Mouse (Mus musculus) left cerebral cortex, postnatal 4 days (tissue): ENCODE measurements around the gene Oard1. TPM values are rescaled to one million over a fixed set of nuclear protein-coding genes. Genes with fewer than 3 reads are reported as not detected.

ENCODE experiments used
- DNase-seq: peaks from one replicate; pipeline ENCODE4 v3.0.0-alpha.2; 2022
- intact Hi-C: fragments of 180-260 bp; cut with DNase I; formaldehyde crosslinking; loops from one replicate; pipeline ENCODE4 v1.15.1; 2025
- total RNA-seq, 2 experiments: library from RNA; stranded (reverse); gene quantifications; 2 replicates each; pipeline ENCODE4 v1.2.3; 2021

Gene Oard1
- total RNA-seq, 2 experiments from 2014 or later = 10.3 to 11.9 TPM

DNA sequence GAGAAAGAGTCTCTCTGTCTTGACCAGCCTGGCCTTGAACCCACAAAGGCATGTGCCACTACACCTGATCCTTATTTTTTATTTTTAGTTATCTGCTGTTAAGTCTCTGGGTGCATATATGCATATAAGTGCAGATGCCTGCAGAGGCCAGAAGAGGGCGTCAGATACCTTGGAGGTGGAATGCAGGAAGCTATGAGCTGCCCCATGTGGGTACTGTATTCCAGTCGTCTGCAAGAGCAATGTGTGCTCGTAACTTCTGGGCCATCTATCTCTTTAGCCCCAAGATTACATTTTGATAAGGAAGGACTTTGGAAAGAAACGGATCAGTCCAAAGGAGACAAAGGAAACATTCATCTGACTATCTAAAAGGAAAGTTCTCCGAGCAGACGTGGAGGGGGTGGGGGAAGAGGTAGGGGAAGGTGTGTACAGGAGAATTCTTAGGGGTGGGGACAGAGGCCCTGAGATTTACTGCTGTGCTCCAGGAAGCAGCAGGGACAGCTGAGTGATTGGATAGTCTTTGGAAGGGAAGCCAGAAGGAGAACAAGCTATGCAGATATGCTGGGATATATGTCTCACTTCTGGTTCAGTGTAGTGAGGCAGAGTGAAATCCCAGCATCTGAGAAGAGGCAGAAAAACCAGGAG is 24.0 kb downstream of the Oard1 start:
- intact Hi-C loops = no loop called here
- no peak for DNase-seq

GRCm38 (mm10) chr17:48434479-48434878 is 24.7 kb downstream of the Oard1 start:
- no peak for DNase-seq
- intact Hi-C loops = no loop called here

- DNase-seq = no peak
- intact Hi-C loops = no loop called here
Measured at GRCm38 (mm10) chr17:48436487-48436886, 26.7 kb downstream of the Oard1 start.

DNA sequence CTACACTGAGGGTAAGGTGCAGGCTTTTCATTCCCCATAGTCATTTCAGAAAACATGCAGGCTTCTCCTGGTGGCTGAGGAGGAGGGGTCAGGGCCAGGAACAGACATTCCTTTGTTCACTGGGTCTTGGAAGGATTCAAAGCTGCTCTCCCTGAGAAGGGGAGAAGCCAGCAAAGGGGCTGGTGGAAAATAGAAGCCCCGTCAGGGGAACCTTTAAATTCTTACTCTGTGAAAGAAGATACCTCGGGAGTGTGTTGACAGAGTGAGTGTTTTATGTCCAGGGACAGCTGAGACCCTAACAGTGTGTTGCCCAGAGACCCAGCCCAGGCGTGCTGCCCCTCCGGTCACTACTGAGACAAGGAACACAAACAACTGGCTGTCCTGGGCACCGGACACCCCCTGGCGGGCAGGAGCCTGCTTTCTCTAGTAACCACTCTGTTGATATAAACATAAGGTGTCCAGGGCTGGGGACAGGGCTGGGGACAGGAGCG is 27.7 kb downstream of the Oard1 start:
- intact Hi-C loops = no loop called here
- DNase-seq = no peak

DNA sequence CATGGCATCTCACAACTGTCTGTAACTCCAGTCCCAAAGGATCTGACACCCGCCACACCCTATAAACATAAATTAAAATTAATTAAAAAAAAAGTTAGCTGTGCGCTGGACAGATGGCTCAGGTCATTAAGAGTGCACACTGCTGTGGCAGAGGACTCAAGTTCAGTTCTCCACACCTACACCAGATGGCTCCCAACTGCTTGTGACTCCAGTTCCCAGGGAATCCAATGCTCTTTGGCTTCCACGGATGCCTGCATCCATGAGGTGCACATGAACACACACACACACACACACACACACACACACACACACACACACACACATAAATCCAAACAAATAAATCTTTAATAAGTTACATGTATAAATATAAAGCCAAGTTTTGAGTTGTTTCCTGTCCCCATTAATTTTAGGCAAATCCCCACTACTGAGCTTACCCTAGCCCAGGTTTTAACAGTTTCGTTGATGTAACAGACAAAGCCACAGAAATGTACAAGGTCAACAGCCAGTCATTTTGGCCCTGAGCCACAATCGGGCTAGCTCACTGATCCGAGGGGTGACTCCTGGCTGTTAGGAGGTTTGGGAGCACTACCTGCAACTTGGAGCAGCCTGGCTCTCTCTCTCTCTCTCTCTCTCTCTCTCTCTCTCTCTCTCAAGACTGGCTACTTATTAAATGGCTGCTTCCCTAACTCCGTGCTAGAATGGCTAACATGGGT is 33.1 kb downstream of the Oard1 start:
- intact Hi-C loops = no loop called here
- DNase-seq = no peak

GRCm38 (mm10) chr17:48443542-48444145 is 33.8 kb downstream of the Oard1 start:
- intact Hi-C loops = no loop called here
- no peak for DNase-seq

- no peak for DNase-seq
- intact Hi-C loops = no loop called here
Measured at GRCm38 (mm10) chr17:48447675-48448074, 37.9 kb downstream of the Oard1 start.

- intact Hi-C loops = no loop called here
- DNase-seq = no peak
Measured at GRCm38 (mm10) chr17:48450666-48451352, 41.0 kb downstream of the Oard1 start.

GRCm38 (mm10) chr17:48451353-48451675 is 41.5 kb downstream of the Oard1 start, which contains the start of gene Tspo2:
Tspo2 (minus strand) TSS chr17:48451522.
- intact Hi-C loops = no loop called here

GRCm38 (mm10) chr17:48451753-48452444 is 42.1 kb downstream of the Oard1 start:
- intact Hi-C loops = no loop called here

More at GRCm38 (mm10) chr17:48451353-48451675, 41.5 kb downstream of the Oard1 start, which contains the start of gene Tspo2:
- no peak for DNase-seq

GRCm38 (mm10) chr17:48453489-48453888 is 43.7 kb downstream of the Oard1 start:
- intact Hi-C loops = no loop called here

More at GRCm38 (mm10) chr17:48451753-48452444, 42.1 kb downstream of the Oard1 start:
- DNase-seq = no peak

GRCm38 (mm10) chr17:48454190-48454589 is 44.4 kb downstream of the Oard1 start:
- no peak for DNase-seq
- intact Hi-C loops = no loop called here

More at GRCm38 (mm10) chr17:48453489-48453888, 43.7 kb downstream of the Oard1 start:
- DNase-seq = no peak

DNA sequence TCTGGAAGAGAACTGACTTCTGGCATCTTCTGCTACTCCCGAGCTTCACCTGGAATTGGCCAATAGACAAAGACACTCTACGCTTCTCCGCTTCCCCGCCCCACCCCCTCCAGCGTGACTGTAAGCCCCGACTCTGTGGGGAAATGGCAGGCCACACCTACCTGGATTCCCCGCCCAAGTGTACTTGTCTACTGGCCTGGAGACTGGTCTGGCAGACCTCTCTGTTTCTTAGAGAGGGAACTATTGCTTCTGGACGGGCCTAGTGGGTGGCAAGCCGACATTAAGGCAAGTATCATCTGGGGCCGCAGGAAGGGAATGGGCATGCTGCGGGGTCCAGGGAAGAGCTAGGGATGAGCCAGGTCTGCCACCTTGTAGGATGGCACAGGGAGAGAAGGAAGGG is 44.9 kb downstream of the Oard1 start, which contains the start of gene Unc5cl:
Gene Unc5cl (plus strand): TSS at position 214 of the 400 bp plus-strand sequence.
- no peak for DNase-seq
- intact Hi-C loops = no loop called here

DNA sequence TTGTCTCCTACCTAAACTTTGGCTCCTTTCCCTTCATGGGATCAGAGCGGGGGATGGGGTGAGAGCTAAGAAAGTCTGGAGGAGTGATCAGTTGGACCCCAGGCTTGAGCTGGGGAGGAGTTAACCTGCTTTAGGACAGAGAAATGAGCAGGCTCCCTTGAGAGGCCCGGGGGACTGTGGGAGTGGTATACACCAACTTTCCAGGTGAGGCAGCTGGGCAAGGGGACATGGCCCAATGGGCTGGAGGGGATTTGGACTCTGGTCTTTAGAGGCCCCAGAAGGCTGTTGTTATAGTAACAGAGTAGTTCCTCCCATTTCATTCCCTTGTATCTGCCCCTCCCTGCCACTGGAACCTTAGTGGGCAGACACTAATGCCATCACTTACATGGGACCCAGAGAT is 46.1 kb downstream of the Oard1 start:
- DNase-seq = no peak
- intact Hi-C loops = no loop called here

DNA sequence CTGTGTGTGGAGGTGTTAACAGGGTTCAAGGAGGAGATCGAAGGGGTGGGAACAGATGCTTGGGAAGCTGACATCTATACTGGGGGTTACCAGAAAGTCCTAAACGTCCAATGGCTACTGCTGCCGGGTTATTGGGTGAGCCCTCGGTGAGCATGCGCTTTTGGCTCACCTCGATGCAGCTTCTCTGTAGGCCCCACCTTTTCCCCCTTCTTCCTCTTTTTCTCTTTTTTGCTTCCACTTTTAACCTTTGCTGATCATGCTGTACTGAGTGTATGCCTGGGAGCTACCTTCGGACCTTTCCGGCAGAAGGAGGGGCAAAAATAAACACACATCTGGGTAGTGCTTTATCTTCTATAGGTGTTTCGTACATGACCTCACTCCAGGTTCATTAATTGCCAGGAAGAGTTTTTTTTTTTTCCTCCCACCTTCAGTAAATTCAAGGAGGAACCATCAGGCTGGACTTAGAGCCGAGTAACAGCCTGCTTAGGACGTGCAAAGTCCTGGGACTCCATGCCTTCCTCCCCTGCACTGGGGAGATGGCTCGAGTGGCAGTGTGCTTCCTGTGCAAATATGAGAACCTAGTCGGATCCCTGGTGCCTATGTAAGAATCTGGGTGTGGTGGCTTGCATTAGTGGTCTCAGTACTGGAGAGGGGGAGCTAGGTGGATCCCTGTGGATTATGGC is 48.3 kb downstream of the Oard1 start:
- DNase-seq = no peak
- intact Hi-C loops = no loop called here

DNA sequence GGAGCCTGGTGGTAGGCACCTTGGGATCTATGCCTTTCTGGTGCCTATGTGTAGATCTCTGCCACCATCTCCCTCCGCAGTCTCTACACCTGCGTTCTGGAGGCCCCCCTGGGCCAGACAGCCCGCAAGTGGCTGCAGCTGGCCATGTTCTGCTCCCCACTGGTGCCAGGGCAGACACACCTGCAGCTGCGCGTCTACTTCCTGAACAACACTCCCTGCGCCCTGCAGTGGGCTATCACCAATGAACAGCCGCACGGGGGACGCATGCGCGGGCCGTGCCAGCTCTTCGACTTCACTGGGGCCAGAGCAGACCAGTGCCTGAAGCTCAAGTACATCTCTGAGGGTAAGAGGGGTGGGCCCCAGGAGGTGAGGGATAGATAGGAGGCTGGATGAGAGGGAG is 52.3 kb downstream of the Oard1 start:
- intact Hi-C loops = loop anchor here (10.0 kb wide), 1 partner anchor 473 kb away; the partner anchor contains the start of gene Lrfn2
- DNase-seq = no peak

DNA sequence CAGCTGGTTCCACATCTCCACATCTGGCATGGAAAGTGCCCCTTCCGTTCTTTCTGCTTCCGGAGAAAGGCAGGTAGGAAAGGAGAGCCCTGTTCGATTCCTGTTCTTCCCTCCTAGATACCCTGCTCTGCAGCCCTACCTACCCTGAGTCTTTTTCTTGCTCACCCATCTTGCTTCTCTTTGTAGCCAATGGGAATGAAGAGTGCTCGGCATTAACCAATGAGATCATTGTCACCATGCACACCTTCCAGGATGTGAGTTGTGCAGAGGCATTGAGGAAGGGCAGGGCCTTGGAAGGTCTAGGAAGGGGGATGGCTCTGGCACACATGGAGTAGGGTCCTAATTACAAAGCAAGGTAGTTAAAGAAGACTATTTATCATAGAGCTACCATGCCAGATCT is 53.6 kb downstream of the Oard1 start:
- no peak for DNase-seq
- intact Hi-C loops = loop anchor here (10.0 kb wide), 1 partner anchor 471 kb away; the partner anchor contains the start of gene Lrfn2
